Mouse (Mus musculus): ENCODE results near the gene Egfem1. TPM values are rescaled to one million over a fixed set of nuclear protein-coding genes. Genes with fewer than 3 reads are reported as not detected.

Gene Egfem1
- polyA plus RNA-seq, 1 experiment from 2014 or later: 0.91 TPM

- Histone ChIP-seq H3K4me2 (no peak overlapping the region), H3K27me3 (replicated peaks) (no peaks in the 10 kb centered on the region), H3K4me3 (replicated peaks) (no peak overlapping the region), H3K9ac (no peak overlapping the region), H3K9me3 (no peaks in the 10 kb centered on the region), H3K4me1 (no peaks in the 10 kb centered on the region), H3K36me3 (no peaks in the 10 kb centered on the region), H3K27ac (no peak overlapping the region)
- ATAC-seq (ENCODE audit: insufficient read depth, low FRiP score, low read depth): no peak
- WGBS: 81% methylated on average over 8 of the region's 8 CpGs
Observed at GRCm38 (mm10) chr3:29689367-29690285, 607.8 kb downstream of the Egfem1 start.

GRCm38 (mm10) chr3:29701126-29701525 is 619.3 kb downstream of the Egfem1 start:
- ATAC-seq (ENCODE audit: insufficient read depth, low FRiP score, low read depth): no peak
- Histone ChIP-seq H3K27ac (no peak overlapping the region), H3K36me3 (no peaks in the 10 kb centered on the region), H3K9me3 (no peaks in the 10 kb centered on the region), H3K4me3 (replicated peaks) (no peak overlapping the region), H3K4me1 (no peaks in the 10 kb centered on the region), H3K9ac (no peak overlapping the region), H3K4me2 (no peak overlapping the region), H3K27me3 (replicated peaks) (no peaks in the 10 kb centered on the region)
- WGBS: 43% methylated on average over 2 of the region's 2 CpGs

GRCm38 (mm10) chr3:29706816-29707215 is 625.0 kb downstream of the Egfem1 start:
- Histone ChIP-seq H3K27me3 (replicated peaks) (no peaks in the 10 kb centered on the region), H3K4me2 (no peak overlapping the region), H3K27ac (no peak overlapping the region), H3K9ac (no peak overlapping the region), H3K4me1 (no peaks in the 10 kb centered on the region), H3K4me3 (replicated peaks) (no peak overlapping the region), H3K36me3 (no peaks in the 10 kb centered on the region), H3K9me3 (no peaks in the 10 kb centered on the region)
- ATAC-seq (ENCODE audit: insufficient read depth, low FRiP score, low read depth): no peak
- WGBS: 84% methylated on average over 2 of the region's 2 CpGs

- no peak overlapping the region for H3K27ac ChIP-seq
- H3K9ac ChIP-seq: no peak overlapping the region
- H3K36me3 ChIP-seq: no peaks in the 10 kb centered on the region
- WGBS: 87% methylated on average over 1 of the region's 1 CpGs
- H3K4me3 ChIP-seq (replicated peaks): no peak overlapping the region
- no peaks in the 10 kb centered on the region for H3K27me3 ChIP-seq (replicated peaks)
- no peaks in the 10 kb centered on the region for H3K9me3 ChIP-seq
- H3K4me2 ChIP-seq: no peak overlapping the region
- H3K4me1 ChIP-seq: no peaks in the 10 kb centered on the region
- no peak for ATAC-seq (ENCODE audit: insufficient read depth, low FRiP score, low read depth)
Observed at GRCm38 (mm10) chr3:29707467-29707866, 625.6 kb downstream of the Egfem1 start.

- ATAC-seq (ENCODE audit: insufficient read depth, low FRiP score, low read depth): no peak
- no peak overlapping the region for H3K4me2 ChIP-seq
Observed at GRCm38 (mm10) chr3:29726376-29726967, 644.6 kb downstream of the Egfem1 start.

GRCm38 (mm10) chr3:29730062-29730760 is 648.4 kb downstream of the Egfem1 start:
- WGBS: 17% methylated on average over 4 of the region's 4 CpGs
- Histone ChIP-seq H3K4me3 (replicated peaks) (no peak overlapping the region), H3K4me1 (no peaks in the 10 kb centered on the region), H3K4me2 (no peak overlapping the region), H3K27me3 (replicated peaks) (no peaks in the 10 kb centered on the region), H3K9me3 (no peaks in the 10 kb centered on the region), H3K36me3 (no peaks in the 10 kb centered on the region), H3K27ac (no peak overlapping the region), H3K9ac (no peak overlapping the region)
- ATAC-seq (ENCODE audit: insufficient read depth, low FRiP score, low read depth): no peak

More at GRCm38 (mm10) chr3:29726376-29726967, 644.6 kb downstream of the Egfem1 start:
- Histone ChIP-seq H3K27me3 (replicated peaks) (no peaks in the 10 kb centered on the region), H3K36me3 (no peaks in the 10 kb centered on the region), H3K9ac (no peak overlapping the region), H3K4me3 (replicated peaks) (no peak overlapping the region), H3K27ac (no peak overlapping the region), H3K9me3 (no peaks in the 10 kb centered on the region), H3K4me1 (no peaks in the 10 kb centered on the region)
- 57% methylated on average over 8 of the region's 8 CpGs for WGBS

- Histone ChIP-seq H3K9ac (no peak overlapping the region), H3K9me3 (no peaks in the 10 kb centered on the region), H3K4me1 (no peaks in the 10 kb centered on the region), H3K27me3 (replicated peaks) (no peaks in the 10 kb centered on the region), H3K27ac (no peak overlapping the region), H3K4me2 (no peak overlapping the region), H3K36me3 (no peaks in the 10 kb centered on the region), H3K4me3 (replicated peaks) (no peak overlapping the region)
- 83% methylated on average over 1 of the region's 1 CpGs for WGBS
- no peak for ATAC-seq (ENCODE audit: insufficient read depth, low FRiP score, low read depth)
Observed at GRCm38 (mm10) chr3:29731509-29731908, 649.7 kb downstream of the Egfem1 start.

GRCm38 (mm10) chr3:29732626-29733025 is 650.8 kb downstream of the Egfem1 start:
- WGBS: 42% methylated on average over 4 of the region's 4 CpGs
- Histone ChIP-seq H3K4me3 (replicated peaks) (no peak overlapping the region), H3K9me3 (no peaks in the 10 kb centered on the region), H3K9ac (no peak overlapping the region), H3K36me3 (no peaks in the 10 kb centered on the region), H3K27ac (no peak overlapping the region), H3K4me2 (no peak overlapping the region), H3K4me1 (no peaks in the 10 kb centered on the region), H3K27me3 (replicated peaks) (no peaks in the 10 kb centered on the region)
- ATAC-seq (ENCODE audit: insufficient read depth, low FRiP score, low read depth): no peak

- no peak for ATAC-seq (ENCODE audit: insufficient read depth, low FRiP score, low read depth)
- H3K4me3 ChIP-seq (replicated peaks): no peak overlapping the region
- H3K4me1 ChIP-seq: no peaks in the 10 kb centered on the region
- H3K27ac ChIP-seq: no peak overlapping the region
- WGBS: 54% methylated on average over 6 of the region's 6 CpGs
- no peak overlapping the region for H3K9ac ChIP-seq
- no peaks in the 10 kb centered on the region for H3K36me3 ChIP-seq
- H3K4me2 ChIP-seq: no peak overlapping the region
- no peaks in the 10 kb centered on the region for H3K9me3 ChIP-seq
- no peaks in the 10 kb centered on the region for H3K27me3 ChIP-seq (replicated peaks)
Observed at GRCm38 (mm10) chr3:29734251-29734650, 652.4 kb downstream of the Egfem1 start.

- no peak for ATAC-seq (ENCODE audit: insufficient read depth, low FRiP score, low read depth)
- H3K27ac ChIP-seq: no peak overlapping the region
- 34% methylated on average over 5 of the region's 5 CpGs for WGBS
Observed at GRCm38 (mm10) chr3:29739292-29739691, 657.5 kb downstream of the Egfem1 start.

More at GRCm38 (mm10) chr3:29739292-29739691, 657.5 kb downstream of the Egfem1 start:
- H3K4me2 ChIP-seq: no peak overlapping the region
- H3K4me3 ChIP-seq (replicated peaks): no peak overlapping the region
- no peaks in the 10 kb centered on the region for H3K4me1 ChIP-seq
- H3K9ac ChIP-seq: no peak overlapping the region
- H3K27me3 ChIP-seq (replicated peaks): no peaks in the 10 kb centered on the region
- no peaks in the 10 kb centered on the region for H3K9me3 ChIP-seq
- H3K36me3 ChIP-seq: no peaks in the 10 kb centered on the region
